Mouse (Mus musculus): ENCODE measurements around the gene Dennd4c.

- TF ChIP-seq POLR2A (IDR thresholded peaks at IDR 0.05; ENCODE audit: insufficient read depth, low read depth, low read length) (no peak), CTCF (IDR thresholded peaks at IDR 0.05) (no peak), EP300 (IDR thresholded peaks at IDR 0.05; ENCODE audit: insufficient read depth, low read depth, low read length) (no peak)
Observed at GRCm38 (mm10) chr4:86715341-86715740, 33.0 kb upstream of the Dennd4c start.

All from heart, adult 2 months (tissue).